ENCODE assay signal across 15 mouse cellular contexts in the genomic region with DNA sequence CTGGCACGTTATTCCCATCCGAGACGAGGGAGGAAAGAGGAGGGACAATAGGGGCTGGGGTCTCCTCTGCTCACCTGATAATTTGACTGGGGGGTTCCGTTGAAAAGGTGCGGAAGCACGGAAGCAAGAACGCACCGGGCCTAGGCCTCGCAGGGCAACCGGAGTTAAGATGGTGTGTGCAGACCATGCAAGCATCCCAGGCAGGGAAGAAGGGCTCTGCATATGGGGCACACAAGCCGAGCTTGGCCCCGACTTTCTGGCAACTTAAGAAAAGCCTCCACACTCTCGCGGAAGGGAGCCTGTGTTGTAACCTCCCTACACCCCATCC. TPM values are rescaled to one million over a fixed set of nuclear protein-coding genes. Genes with fewer than 3 reads are reported as not detected.
DNase-seq lines count a peak whose midpoint lies in the region; ATAC-seq and TF ChIP-seq lines count a peak whose summit lies in the region.
"Had no signal": no experiment of that assay in that cellular context is flagged by ENCODE, and none has a peak within 500 bp of the region (broad histone marks: within the 10 kb centered on the region; RNA-seq: fewer than 3 reads in every experiment).

No protein-coding gene starts in this region.

- H3K9ac ChIP-seq in kidney, embryonic 14.5 days (ENCODE audit: low read depth, low read length) = no peak overlapping the region
- no peak overlapping the region for H3K9ac ChIP-seq in forebrain, postnatal 0 days
- H3K9ac ChIP-seq in neural tube, embryonic 15.5 days (replicated peaks) = no peak overlapping the region
- H3K9ac ChIP-seq: liver, embryonic 12.5 days had no signal

- H3K27me3 ChIP-seq in kidney, embryonic 14.5 days (ENCODE audit: control insufficient read depth, insufficient read depth, low read length) = peaks cover 70% of the 10 kb centered on the region
- peaks cover 55% of the 10 kb centered on the region for H3K27me3 ChIP-seq in forebrain, postnatal 0 days (ENCODE audit: insufficient read depth, low read length)
- peaks cover 96% of the 10 kb centered on the region for H3K27me3 ChIP-seq in midbrain, embryonic 10.5 days (ENCODE audit: low read depth, poor library complexity, severe bottlenecking)
- peaks cover 76% of the 10 kb centered on the region for H3K27me3 ChIP-seq in neural tube, embryonic 15.5 days (replicated peaks)

- 0 out of 2 replicates have a peak, but pooled peaks have one; percentile 4 for ATAC-seq in kidney, embryonic 14.5 days (ENCODE audit: low FRiP score, low TSS enrichment)
- ATAC-seq in forebrain, postnatal 0 days = peak; percentile 12; the same call in 1 of the 2 replicates
- 0 out of 2 replicates have a peak, but pooled peaks have one; percentile 2 for ATAC-seq in neural tube, embryonic 15.5 days (ENCODE audit: low FRiP score)
- ATAC-seq: liver, embryonic 12.5 days had no signal

- H3K4me3 ChIP-seq in kidney, embryonic 14.5 days (ENCODE audit: low read length) = no peak overlapping the region; the same call in 1 of the 2 replicates
- peak overlapping the region; percentile 11; the same call in 1 of the 2 replicates for H3K4me3 ChIP-seq in forebrain, postnatal 0 days (ENCODE audit: low read depth, low read length)
- H3K4me3 ChIP-seq in midbrain, embryonic 10.5 days = 0 out of 2 replicates have a peak overlapping the region, but pooled peaks have one; percentile 16
- H3K4me3 ChIP-seq in neural tube, embryonic 15.5 days (replicated peaks) = peak overlapping the region; percentile 7; the same call in 1 of the 2 replicates
- H3K4me3 ChIP-seq: liver, embryonic 12.5 days had no signal

- no peaks in the 10 kb centered on the region for H3K9me3 ChIP-seq in kidney, embryonic 14.5 days (ENCODE audit: control insufficient read depth, low read length)
- H3K9me3 ChIP-seq in forebrain, postnatal 0 days (ENCODE audit: low read length) = no peaks in the 10 kb centered on the region
- H3K9me3 ChIP-seq in midbrain, embryonic 10.5 days (replicated peaks) = no peaks in the 10 kb centered on the region
- H3K9me3 ChIP-seq in neural tube, embryonic 15.5 days (replicated peaks) = no peaks in the 10 kb centered on the region
- H3K9me3 ChIP-seq: liver, embryonic 12.5 days had no signal

- WGBS in kidney, embryonic 14.5 days = 5% methylated on average over 14 of the region's 14 CpGs
- 12% methylated on average over 14 of the region's 14 CpGs for WGBS in forebrain, postnatal 0 days
- WGBS in midbrain, embryonic 10.5 days = 2% methylated on average over 14 of the region's 14 CpGs
- WGBS in neural tube, embryonic 15.5 days = 6% methylated on average over 14 of the region's 14 CpGs

- no peak overlapping the region for H3K27ac ChIP-seq in kidney, embryonic 14.5 days (ENCODE audit: low read depth, low read length)
- no peak overlapping the region for H3K27ac ChIP-seq in forebrain, postnatal 0 days (ENCODE audit: low read depth, low read length)
- H3K27ac ChIP-seq in midbrain, embryonic 10.5 days (replicated peaks) = no peak overlapping the region
- no peak overlapping the region for H3K27ac ChIP-seq in neural tube, embryonic 15.5 days (replicated peaks)
- H3K27ac ChIP-seq: liver, embryonic 12.5 days had no signal

- H3K36me3 ChIP-seq in kidney, embryonic 14.5 days (ENCODE audit: control insufficient read depth, insufficient read depth, low read length) = no peaks in the 10 kb centered on the region
- H3K36me3 ChIP-seq in forebrain, postnatal 0 days (ENCODE audit: insufficient read depth) = no peaks in the 10 kb centered on the region
- H3K36me3 ChIP-seq in midbrain, embryonic 10.5 days = no peaks in the 10 kb centered on the region
- no peaks in the 10 kb centered on the region for H3K36me3 ChIP-seq in neural tube, embryonic 15.5 days
- H3K36me3 ChIP-seq: liver, embryonic 12.5 days had no signal

- H3K4me2 ChIP-seq in kidney, embryonic 14.5 days (replicated peaks; ENCODE audit: low read depth, low read length) = no peak overlapping the region
- peak overlapping the region; percentile 30 for H3K4me2 ChIP-seq in forebrain, postnatal 0 days (ENCODE audit: low read depth)
- H3K4me2 ChIP-seq in neural tube, embryonic 15.5 days = peak overlapping the region; percentile 28
- H3K4me2 ChIP-seq: liver, embryonic 12.5 days had no signal

- DNase-seq in kidney, postnatal 4 days = no peak
- no peak for DNase-seq in forebrain, postnatal 0 days
- DNase-seq in midbrain, embryonic 10.5 days (ENCODE audit: low spot score) = no peak
- no peak for DNase-seq in B cell, adult 2 months
- no peak for DNase-seq in cerebellum, adult 11 months
- no peak for DNase-seq in right cerebral cortex, postnatal 10 days (ENCODE audit: low spot score in 2 of 2)
- DNase-seq: adrenal gland, adult 2 months; cerebellum, adult 2 months; gastrocnemius, postnatal 10 days; heart, postnatal 10 days; kidney, adult 18-20 months; right cerebral cortex, postnatal 14 days had no signal

- TF ChIP-seq CTCF in forebrain, postnatal 0 days (IDR thresholded peaks at IDR 0.05; ENCODE audit: low read depth) = no peak; the same call in 1 of the 2 replicates

- no peaks in the 10 kb centered on the region for H3K4me1 ChIP-seq in kidney, embryonic 14.5 days (ENCODE audit: control insufficient read depth, insufficient read depth, low read length)
- peaks cover 4% of the 10 kb centered on the region; the same call in 1 of the 2 replicates for H3K4me1 ChIP-seq in forebrain, postnatal 0 days (ENCODE audit: insufficient read depth)
- peaks cover 21% of the 10 kb centered on the region for H3K4me1 ChIP-seq in midbrain, embryonic 10.5 days
- peaks cover 13% of the 10 kb centered on the region for H3K4me1 ChIP-seq in neural tube, embryonic 15.5 days
- H3K4me1 ChIP-seq: liver, embryonic 12.5 days had no signal

RNA-seq across cellular contexts. Expression of gene Satb2, which starts 6.0 kb away (rescaled TPM):
- polyA plus RNA-seq in kidney, embryonic 14.5 days (2014; fragmentation: Nextera tagmentation; extraction: Ambion mirVana) = 1.1 and 2.0 TPM in 2 replicates
- 57.1 and 106 TPM in 2 replicates for total RNA-seq in forebrain, postnatal 0 days (2014; rRNA removed)
- 21.7 and 43.1 TPM in 2 replicates for polyA plus RNA-seq in forebrain, postnatal 0 days (2015; fragmentation: Nextera tagmentation; extraction: Ambion mirVana)
- 0.81 and 1.1 TPM in 2 replicates for polyA plus RNA-seq in midbrain, embryonic 10.5 days (2016; fragmentation: Nextera tagmentation; extraction: Ambion mirVana)
- 1.2 and 1.7 TPM in 2 replicates for polyA plus RNA-seq in neural tube, embryonic 15.5 days (2015; fragmentation: Nextera tagmentation; extraction: Ambion mirVana)
